Mouse (Mus musculus) C2C12 (cell line): Measurements from ENCODE around the gene Atp2b2.

ENCODE experiments used
- CEBPB ChIP-seq: IDR thresholded peaks from one replicate; pipeline ENCODE4 v1.6.1; 2011; ENCODE audit warnings: low read depth, mild to moderate bottlenecking, control low read depth, moderate library complexity
- CTCF ChIP-seq: IDR thresholded peaks from one replicate; pipeline ENCODE4 v1.5.1; 2011; ENCODE audit not compliant: control insufficient read depth, insufficient read depth, insufficient read length
- FOSL1 ChIP-seq: IDR thresholded peaks from one replicate; pipeline ENCODE4 v1.8.0; 2011; ENCODE audit warnings: mild to moderate bottlenecking, low read length; ENCODE audit not compliant: poor library complexity, insufficient read depth, severe bottlenecking
- MAX ChIP-seq: IDR thresholded peaks from one replicate; pipeline ENCODE4 v1.6.1; 2011; ENCODE audit warnings: mild to moderate bottlenecking, control low read depth
- MYOD1 ChIP-seq: IDR thresholded peaks from one replicate; pipeline ENCODE4 v1.6.1; 2011; ENCODE audit warnings: low read depth; ENCODE audit not compliant: control insufficient read depth, insufficient read length
- MYOG ChIP-seq: IDR thresholded peaks from one replicate; pipeline ENCODE4 v1.6.1; 2011; ENCODE audit not compliant: control insufficient read depth, insufficient read length; ENCODE audit errors: extremely low read depth
- USF1 ChIP-seq: IDR thresholded peaks from one replicate; pipeline ENCODE4 v1.6.1; 2011; ENCODE audit warnings: low read depth, mild to moderate bottlenecking, control low read depth, moderate library complexity

GRCm38 (mm10) chr6:113830463-113830862 lies 211.9 kb downstream of the Atp2b2 start:
- TF ChIP-seq CTCF (no peak), MAX (no peak), USF1 (peak; percentile 67), CEBPB (no peak), MYOD1 (no peak), FOSL1 (no peak), MYOG (no peak)
